Mouse (Mus musculus): ENCODE results near the gene Adgrv1. TPM values are rescaled to one million over a fixed set of nuclear protein-coding genes. Genes with fewer than 3 reads are reported as not detected.
"Not testable (repeated sequence)": the region's sequence is repeated elsewhere in the genome, so short reads cannot be mapped to it uniquely, and the experiment has no call there.

The Adgrv1 gene
- polyA plus RNA-seq, 1 experiment from 2014 or later = 2.7 TPM

DNA sequence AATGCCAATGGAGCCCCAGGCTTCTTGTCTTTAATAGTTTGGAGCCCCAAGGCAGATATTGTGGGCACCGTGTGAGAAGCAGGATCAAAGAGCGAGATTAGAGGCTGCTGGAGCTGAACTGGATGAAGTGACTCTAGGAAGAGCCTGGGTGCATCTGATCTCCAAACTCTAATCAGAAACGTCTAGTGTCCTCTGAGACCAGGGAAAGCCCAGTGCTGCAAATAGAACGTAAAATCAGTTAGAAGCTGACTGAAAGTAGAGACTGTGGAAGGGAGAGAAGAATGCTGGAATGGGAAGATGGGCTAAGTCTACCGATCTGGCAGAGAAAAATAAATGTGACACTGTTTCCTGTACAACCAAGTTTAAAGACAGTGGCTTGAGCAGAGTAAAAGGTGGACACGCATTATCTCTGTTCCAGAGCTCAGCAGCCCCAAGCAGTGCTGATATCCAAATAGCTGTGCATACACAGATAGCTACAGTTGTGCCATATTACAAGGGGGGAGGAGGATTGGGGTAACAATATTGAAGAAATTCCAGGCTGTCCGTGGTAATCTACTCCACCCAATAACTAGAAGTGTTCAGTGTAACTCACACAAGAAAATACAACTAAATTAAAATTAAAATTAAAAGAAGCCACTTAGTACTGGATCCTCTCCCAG lies 9.7 kb upstream of the Adgrv1 start:
- 34% methylated on average over 7 of the region's 7 CpGs for WGBS
- no peak for DNase-seq (ENCODE audit: low spot score)

DNA sequence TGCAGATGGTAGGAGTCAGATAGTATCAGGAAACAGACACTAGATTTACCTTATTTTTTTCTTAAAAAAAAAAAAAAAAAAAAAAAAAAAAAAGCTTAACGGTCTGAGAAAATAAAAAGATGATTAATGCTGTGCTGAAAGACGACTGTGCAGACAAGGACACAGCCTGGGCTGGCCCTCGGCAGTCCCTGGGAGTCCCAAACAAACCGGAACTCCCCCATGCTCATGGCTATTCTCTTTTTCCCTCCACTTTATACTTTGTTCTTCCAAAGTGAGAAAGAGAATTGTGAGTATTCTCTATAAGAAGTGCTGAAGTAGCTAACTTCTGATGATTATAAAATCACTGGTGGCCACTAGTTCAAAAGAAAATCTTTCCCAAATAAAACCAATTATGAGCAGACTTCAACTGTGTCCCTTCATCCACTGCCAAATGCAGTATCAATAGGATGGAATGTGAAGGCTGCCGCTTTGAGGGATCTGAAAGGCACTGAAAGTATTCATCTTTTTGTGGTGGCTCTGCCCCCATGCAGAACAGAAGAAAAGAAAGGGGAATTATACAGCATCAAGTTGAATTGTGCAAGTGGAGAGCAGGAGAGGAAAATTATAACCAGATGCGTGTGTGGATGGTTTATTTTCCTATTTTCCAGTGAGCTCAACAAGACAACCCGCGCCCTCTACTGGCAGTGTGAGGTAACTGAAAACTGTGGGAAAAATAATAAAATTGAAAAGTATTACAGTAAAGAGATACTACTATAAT lies 8.5 kb upstream of the Adgrv1 start:
- Histone ChIP-seq H3K27ac (no peak overlapping the region; the same call in 1 of the 2 replicates), H3K4me1 (peaks cover 3% of the 10 kb centered on the region; the same call in 1 of the 2 replicates), H3K27me3 (ENCODE audit: insufficient read depth, poor library complexity, severe bottlenecking) (no peaks in the 10 kb centered on the region), H3K4me3 (no peak overlapping the region), H3K36me3 (no peaks in the 10 kb centered on the region), H3K9me3 (no peaks in the 10 kb centered on the region)
- WGBS = 22% methylated on average over 8 of the region's 8 CpGs
- no peak for DNase-seq (ENCODE audit: low spot score)

More for the DNA sequence above, 9.7 kb upstream of the Adgrv1 start:
- Histone ChIP-seq H3K27ac (peak overlapping the region; percentile 29; the same call in 1 of the 2 replicates), H3K9me3 (no peaks in the 10 kb centered on the region), H3K27me3 (ENCODE audit: insufficient read depth, poor library complexity, severe bottlenecking) (no peaks in the 10 kb centered on the region), H3K36me3 (no peaks in the 10 kb centered on the region), H3K4me3 (no peak overlapping the region), H3K4me1 (peaks cover 3% of the 10 kb centered on the region; the same call in 1 of the 2 replicates)

DNA sequence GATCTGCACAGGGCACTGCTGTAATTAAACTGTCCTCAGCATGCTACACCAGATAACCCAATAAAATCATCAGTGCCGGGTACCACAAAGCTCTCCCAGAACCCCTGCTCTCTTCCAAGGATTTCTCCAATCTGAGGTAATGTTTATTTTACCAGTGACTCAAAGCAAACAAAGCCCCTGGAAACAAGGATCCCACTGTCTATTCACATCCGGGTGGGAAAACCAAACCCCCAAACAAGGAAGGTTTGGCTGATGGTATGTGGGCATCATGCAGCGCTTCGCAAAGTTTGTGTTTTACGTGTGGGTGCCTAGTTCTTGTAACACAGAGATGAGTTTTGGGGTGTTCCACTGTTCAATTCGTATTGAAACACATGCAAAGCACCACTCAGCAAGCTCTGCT lies 7.9 kb upstream of the Adgrv1 start:
- Histone ChIP-seq H3K36me3 (no peaks in the 10 kb centered on the region), H3K27me3 (ENCODE audit: insufficient read depth, poor library complexity, severe bottlenecking) (no peaks in the 10 kb centered on the region), H3K4me1 (peaks cover 3% of the 10 kb centered on the region; the same call in 1 of the 2 replicates), H3K9me3 (no peaks in the 10 kb centered on the region), H3K27ac (no peak overlapping the region), H3K4me3 (no peak overlapping the region)
- WGBS = 42% methylated on average over 6 of the region's 6 CpGs
- DNase-seq (ENCODE audit: low spot score) = no peak

DNA sequence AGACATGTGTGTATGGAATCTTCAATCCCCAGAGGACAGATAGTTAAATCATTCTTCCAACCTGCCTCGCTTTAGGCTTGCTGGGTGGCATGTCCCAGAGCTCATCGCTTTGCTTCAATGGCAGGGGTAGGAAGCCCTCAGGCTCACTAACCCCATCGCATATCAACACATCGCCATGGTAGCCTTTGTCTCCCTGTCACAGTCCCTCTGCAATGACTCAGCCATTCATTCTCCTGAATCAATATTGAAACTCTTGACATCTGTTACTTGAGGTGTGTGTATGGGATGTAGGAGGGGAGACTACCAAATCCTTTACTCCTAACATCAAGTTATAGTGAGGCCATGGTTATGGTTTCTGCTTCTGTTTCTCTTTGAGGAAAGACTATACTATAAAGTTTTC lies 6.7 kb upstream of the Adgrv1 start:
- peaks cover 3% of the 10 kb centered on the region; the same call in 1 of the 2 replicates for H3K4me1 ChIP-seq
- WGBS = 47% methylated on average over 4 of the region's 4 CpGs
- DNase-seq (ENCODE audit: low spot score) = no peak
- H3K27me3 ChIP-seq (ENCODE audit: insufficient read depth, poor library complexity, severe bottlenecking) = no peaks in the 10 kb centered on the region
- no peaks in the 10 kb centered on the region for H3K36me3 ChIP-seq
- no peak overlapping the region for H3K4me3 ChIP-seq
- H3K27ac ChIP-seq = no peak overlapping the region
- H3K9me3 ChIP-seq = no peaks in the 10 kb centered on the region

- peaks cover 24% of the 10 kb centered on the region for H3K27me3 ChIP-seq (ENCODE audit: insufficient read depth, poor library complexity, severe bottlenecking)
- no peaks in the 10 kb centered on the region for H3K9me3 ChIP-seq
- H3K27ac ChIP-seq = no peak overlapping the region
- WGBS = 69% methylated on average over 5 of the region's 5 CpGs
- DNase-seq (ENCODE audit: low spot score) = no peak
- H3K4me3 ChIP-seq = no peak overlapping the region
- H3K36me3 ChIP-seq = no peaks in the 10 kb centered on the region
- peaks cover 8% of the 10 kb centered on the region for H3K4me1 ChIP-seq
These were observed 2.4 kb downstream of the Adgrv1 start for GRCm38 (mm10) chr13:81630566-81630965.

DNA sequence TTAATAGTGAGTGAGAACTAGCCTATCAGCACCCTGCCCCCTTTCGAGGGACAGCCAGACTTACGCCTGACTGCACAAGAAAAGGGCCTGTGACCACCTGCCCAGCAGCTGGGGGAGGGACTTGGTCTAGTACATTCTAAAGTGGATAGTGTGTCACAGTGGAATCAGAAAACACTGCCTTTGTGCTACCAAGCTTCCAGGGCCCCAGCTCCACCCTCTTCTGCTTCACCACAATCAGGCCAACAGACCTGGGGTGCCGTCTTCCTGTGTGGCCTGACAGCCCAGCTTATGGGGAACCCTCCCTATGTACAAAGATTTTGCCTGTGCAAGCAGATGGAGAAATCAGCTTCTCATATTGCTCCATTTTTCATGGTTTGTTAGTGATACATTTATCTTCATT lies 3.6 kb downstream of the Adgrv1 start:
- Histone ChIP-seq H3K9me3 (no peaks in the 10 kb centered on the region), H3K4me1 (peaks cover 8% of the 10 kb centered on the region), H3K36me3 (no peaks in the 10 kb centered on the region), H3K4me3 (no peak overlapping the region), H3K27me3 (ENCODE audit: insufficient read depth, poor library complexity, severe bottlenecking) (peaks cover 24% of the 10 kb centered on the region), H3K27ac (no peak overlapping the region)
- whole genome bisulfite sequencing = 61% methylated on average over 3 of the region's 3 CpGs
- DNase-seq (ENCODE audit: low spot score) = no peak

DNA sequence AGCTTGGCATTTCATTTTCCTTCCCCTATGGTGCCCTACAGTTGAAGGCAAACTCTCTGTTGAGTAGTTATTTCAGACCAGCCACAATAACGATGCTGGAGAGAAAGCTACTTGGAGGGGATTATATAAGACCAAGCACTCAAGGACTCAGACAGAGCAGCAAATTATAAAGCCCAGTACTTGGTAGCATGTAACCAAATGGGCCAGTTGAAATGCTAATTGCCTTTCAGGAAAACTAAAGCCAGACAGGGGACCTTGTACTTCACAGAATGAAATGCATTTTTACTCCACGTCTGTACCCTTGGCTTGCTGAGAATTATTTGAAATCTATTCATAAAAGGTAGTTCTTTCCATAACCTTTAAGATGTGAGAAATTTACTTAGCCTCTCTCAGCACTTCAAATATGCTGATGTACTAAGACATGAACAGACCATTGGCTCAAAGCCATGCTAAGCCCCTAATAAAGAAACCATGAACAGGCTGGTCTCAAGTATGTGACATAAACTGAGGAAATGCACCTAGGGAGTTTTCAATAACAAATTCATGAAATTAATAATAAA lies 4.2 kb downstream of the Adgrv1 start:
- DNase-seq (ENCODE audit: low spot score) = no peak
- WGBS = 72% methylated on average over 2 of the region's 2 CpGs

GRCm38 (mm10) chr13:81627861-81628260 lies 5.1 kb downstream of the Adgrv1 start:
- peaks cover 10% of the 10 kb centered on the region for H3K27me3 ChIP-seq (ENCODE audit: insufficient read depth, poor library complexity, severe bottlenecking)
- not testable (repeated sequence) for H3K9me3 ChIP-seq; H3K4me1 ChIP-seq; DNase-seq (ENCODE audit: low spot score); H3K27ac ChIP-seq; H3K4me3 ChIP-seq; H3K36me3 ChIP-seq
- WGBS = 44% methylated on average over 1 of the region's 1 CpGs

More for the DNA sequence above, 4.2 kb downstream of the Adgrv1 start:
- Histone ChIP-seq H3K4me1 (peaks cover 8% of the 10 kb centered on the region), H3K9me3 (no peaks in the 10 kb centered on the region), H3K27me3 (ENCODE audit: insufficient read depth, poor library complexity, severe bottlenecking) (peaks cover 18% of the 10 kb centered on the region), H3K4me3 (no peak overlapping the region), H3K27ac (no peak overlapping the region), H3K36me3 (no peaks in the 10 kb centered on the region)

DNA sequence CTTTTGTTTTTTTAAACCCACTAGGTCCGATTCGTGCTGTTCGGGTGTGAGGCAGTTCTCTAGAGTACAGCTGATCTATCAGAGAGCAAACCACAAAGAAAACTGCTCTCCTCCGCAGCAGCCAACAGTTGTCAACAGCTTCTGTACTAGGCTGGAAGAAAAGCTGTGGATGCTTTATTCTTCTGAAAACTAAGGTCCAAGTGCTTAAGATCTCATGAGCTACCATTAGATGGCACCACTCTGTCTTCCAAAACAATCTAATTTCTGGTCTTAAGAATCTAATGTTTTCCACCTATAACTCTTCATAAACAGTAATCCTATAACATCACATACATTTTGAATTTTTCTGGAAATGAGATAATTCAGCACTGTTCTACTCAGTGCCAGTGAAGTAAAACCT lies 22.6 kb downstream of the Adgrv1 start:
- Histone ChIP-seq H3K27me3 (ENCODE audit: insufficient read depth, poor library complexity, severe bottlenecking) (no peaks in the 10 kb centered on the region), H3K9me3 (no peaks in the 10 kb centered on the region), H3K4me1 (no peaks in the 10 kb centered on the region), H3K4me3 (no peak overlapping the region), H3K36me3 (no peaks in the 10 kb centered on the region), H3K27ac (no peak overlapping the region)
- no peak for DNase-seq (ENCODE audit: low spot score)
- WGBS = 82% methylated on average over 4 of the region's 4 CpGs

DNA sequence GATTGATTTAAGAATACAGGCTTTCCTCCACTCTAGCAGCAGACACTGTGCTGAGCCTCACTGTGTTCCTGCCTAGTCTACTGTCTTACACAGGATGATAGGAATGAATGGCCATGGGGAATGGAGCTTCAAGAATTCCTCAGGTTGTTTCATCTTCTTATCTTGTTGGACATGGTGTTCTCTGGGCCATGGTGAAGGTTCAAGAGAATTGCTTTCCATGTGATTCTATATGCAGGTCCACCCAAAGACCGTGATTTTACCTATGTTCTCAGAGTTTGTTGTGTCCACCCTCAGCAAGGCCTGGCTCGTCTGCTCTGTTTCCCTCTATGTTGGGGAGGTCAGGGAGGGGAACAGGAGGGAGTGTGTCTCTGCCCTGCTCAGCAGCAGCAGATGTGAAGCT lies 26.0 kb downstream of the Adgrv1 start:
- Histone ChIP-seq H3K4me3 (no peak overlapping the region), H3K27me3 (ENCODE audit: insufficient read depth, poor library complexity, severe bottlenecking) (no peaks in the 10 kb centered on the region), H3K9me3 (no peaks in the 10 kb centered on the region), H3K36me3 (no peaks in the 10 kb centered on the region), H3K4me1 (no peaks in the 10 kb centered on the region), H3K27ac (no peak overlapping the region)
- no peak for DNase-seq (ENCODE audit: low spot score)
- WGBS = 72% methylated on average over 2 of the region's 2 CpGs

DNA sequence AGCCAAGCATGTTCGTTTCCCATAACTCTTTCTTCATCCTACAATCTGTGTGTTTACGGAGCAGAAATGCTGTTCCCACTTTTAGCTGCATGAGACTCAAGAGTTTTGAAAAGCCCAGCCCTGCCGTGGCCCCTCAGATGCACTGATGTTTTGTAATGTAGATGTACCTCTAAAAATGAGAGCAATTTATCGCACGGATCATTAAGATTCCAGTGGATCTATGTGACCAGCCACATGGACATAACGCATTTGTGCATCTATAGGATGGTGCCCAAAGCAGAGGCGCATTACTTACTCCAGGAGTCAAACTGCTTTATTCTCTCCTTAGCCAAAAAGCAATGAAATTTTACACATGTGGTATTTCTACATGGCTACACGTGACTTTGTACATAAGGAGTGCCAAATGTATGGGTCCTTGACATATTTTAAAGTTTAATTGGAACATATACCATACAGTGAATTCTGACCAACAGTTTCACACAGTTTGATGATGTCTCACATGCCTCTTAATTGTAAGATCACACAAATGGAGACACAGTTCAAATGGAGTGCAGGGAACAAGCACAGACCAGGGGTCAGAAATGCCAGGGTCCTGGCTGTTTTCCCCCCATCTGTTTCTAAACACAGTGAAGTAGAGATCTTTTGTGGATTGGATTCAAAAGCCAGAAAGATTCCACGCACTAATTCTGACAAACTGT lies 35.9 kb downstream of the Adgrv1 start:
- Histone ChIP-seq H3K27me3 (ENCODE audit: insufficient read depth, poor library complexity, severe bottlenecking) (no peaks in the 10 kb centered on the region), H3K4me3 (no peak overlapping the region), H3K4me1 (no peaks in the 10 kb centered on the region), H3K9me3 (no peaks in the 10 kb centered on the region), H3K27ac (no peak overlapping the region), H3K36me3 (no peaks in the 10 kb centered on the region)
- WGBS = 86% methylated on average over 9 of the region's 9 CpGs
- no peak for DNase-seq (ENCODE audit: low spot score)

GRCm38 (mm10) chr13:81578692-81579091 lies 54.3 kb downstream of the Adgrv1 start:
- no peaks in the 10 kb centered on the region for H3K4me1 ChIP-seq
- H3K27ac ChIP-seq = no peak overlapping the region
- no peaks in the 10 kb centered on the region for H3K36me3 ChIP-seq
- no peaks in the 10 kb centered on the region for H3K9me3 ChIP-seq
- no peak for DNase-seq (ENCODE audit: low spot score)
- no peak overlapping the region for H3K4me3 ChIP-seq
- no peaks in the 10 kb centered on the region for H3K27me3 ChIP-seq (ENCODE audit: insufficient read depth, poor library complexity, severe bottlenecking)
- WGBS = 73% methylated on average over 8 of the region's 8 CpGs

All from heart, embryonic 10.5 days (tissue).